ENCODE assay signal across 8 mouse cellular contexts in the genomic region with DNA sequence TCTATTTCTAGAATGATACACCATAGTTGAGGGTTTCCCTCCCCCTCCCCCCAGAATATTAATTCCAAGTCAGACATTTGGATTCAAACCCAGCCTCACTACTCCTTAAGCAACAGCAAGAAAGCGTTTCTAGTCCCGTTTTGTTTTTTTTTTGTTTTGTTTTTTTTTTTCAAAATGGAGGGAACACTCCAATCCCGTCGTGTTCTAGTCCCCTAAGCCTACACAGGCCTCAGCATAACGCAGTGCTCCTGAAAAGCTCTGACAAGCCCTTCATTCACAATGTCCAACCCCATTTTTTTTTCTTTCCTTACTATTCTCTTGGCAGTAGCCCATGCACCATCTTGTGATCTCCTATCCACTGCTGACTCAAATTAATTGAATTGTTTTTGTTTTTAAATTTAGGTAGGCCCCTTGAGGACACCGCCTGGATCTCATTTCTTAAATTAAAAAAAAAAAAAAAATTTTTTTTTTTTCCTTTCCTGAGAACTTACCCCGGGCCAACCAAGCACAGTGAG. TPM values are rescaled to one million over a fixed set of nuclear protein-coding genes. Genes with fewer than 3 reads are reported as not detected.
A peak's percentile ranks its signal among the peaks of the same experiment; 100 is the strongest.
DNase-seq lines count a peak whose midpoint lies in the region; ATAC-seq and TF ChIP-seq lines count a peak whose summit lies in the region.

No protein-coding gene starts in this region.

- no peak overlapping the region for H3K27ac ChIP-seq in forebrain, embryonic 11.5 days (ENCODE audit: low read depth, low read length)
- H3K27ac ChIP-seq in liver, embryonic 14.5 days, result no peak overlapping the region

- no peaks in the 10 kb centered on the region; the same call in 1 of the 2 replicates for H3K4me1 ChIP-seq in forebrain, embryonic 11.5 days (replicated peaks; ENCODE audit: control insufficient read depth, insufficient read depth, low read length)
- H3K4me1 ChIP-seq in liver, embryonic 14.5 days (replicated peaks; ENCODE audit: control insufficient read depth in 2 of 2, insufficient read depth in 2 of 2, low read length in 1 of 2), result peaks cover 0 to 5% of the 10 kb centered on the region in 2 experiments; a peak in 1 of 4 replicates

- no peak for TF ChIP-seq CTCF in liver, embryonic 14.5 days (IDR thresholded peaks at IDR 0.05; ENCODE audit: low read depth)

- ATAC-seq in forebrain, embryonic 11.5 days (replicated peaks; ENCODE audit: low FRiP score), result no peak
- no peak for ATAC-seq in liver, embryonic 14.5 days (ENCODE audit: insufficient read depth)
- no peak for ATAC-seq in cerebellum, adult (ENCODE audit: insufficient number of reproducible peaks, low FRiP score, low TSS enrichment)

- peak overlapping the region; percentile 79 for H3K4me2 ChIP-seq in forebrain, embryonic 11.5 days (ENCODE audit: low read depth, low read length, severe bottlenecking)
- peak overlapping the region; percentile 68 for H3K4me2 ChIP-seq in liver, embryonic 14.5 days (ENCODE audit: low read depth)

- TF ChIP-seq EP300 in liver, embryonic 14.5 days (IDR thresholded peaks at IDR 0.05; ENCODE audit: low read depth), result no peak

- WGBS in forebrain, embryonic 11.5 days, result 78% methylated on average over 7 of the region's 7 CpGs
- 55% methylated on average over 7 of the region's 7 CpGs for WGBS in liver, embryonic 14.5 days (ENCODE audit: insufficient replicate concordance)

- peak overlapping the region; percentile 91; the same call in 1 of the 2 replicates for H3K9ac ChIP-seq in forebrain, embryonic 11.5 days (ENCODE audit: low read length)
- peak overlapping the region; percentile 57; the same call in 1 of the 2 replicates for H3K9ac ChIP-seq in liver, embryonic 14.5 days (replicated peaks)

- DNase-seq in cerebellum, postnatal 14 days, result peak; percentile 10 to 22
- DNase-seq in cerebellum, postnatal 4 days (ENCODE audit: low spot score in 2 of 2), result no peak
- peak; percentile 53 for DNase-seq in 3T3-L1 (ENCODE audit: low read depth, low spot score)
- DNase-seq in forebrain, embryonic 11.5 days (ENCODE audit: low spot score), result no peak
- no peak for DNase-seq in liver, embryonic 14.5 days (ENCODE audit: low read depth in 3 of 3, low spot score in 3 of 3)
- no peak for DNase-seq in thymus, postnatal 10 days (ENCODE audit: low spot score in 2 of 2)
- DNase-seq in right cerebral cortex, postnatal 10 days (ENCODE audit: low spot score in 2 of 2), result no peak

- H3K4me3 ChIP-seq in forebrain, embryonic 11.5 days (ENCODE audit: low read depth, low read length), result peak overlapping the region; percentile 61; the same call in 1 of the 2 replicates
- H3K4me3 ChIP-seq in liver, embryonic 14.5 days (ENCODE audit: insufficient read depth in 1 of 2, low read depth in 2 of 2, low read length in 2 of 2), result no peak overlapping the region

- no peaks in the 10 kb centered on the region for H3K36me3 ChIP-seq in forebrain, embryonic 11.5 days (ENCODE audit: control insufficient read depth, insufficient read depth, low read length)
- no peaks in the 10 kb centered on the region for H3K36me3 ChIP-seq in liver, embryonic 14.5 days (replicated peaks; ENCODE audit: control insufficient read depth, insufficient read depth, low read depth)

- H3K9me3 ChIP-seq in forebrain, embryonic 11.5 days (ENCODE audit: control insufficient read depth, low read length), result no peaks in the 10 kb centered on the region
- H3K9me3 ChIP-seq in liver, embryonic 14.5 days (ENCODE audit: control insufficient read depth, low read length), result no peaks in the 10 kb centered on the region

- no peaks in the 10 kb centered on the region for H3K27me3 ChIP-seq in forebrain, embryonic 11.5 days (ENCODE audit: control insufficient read depth, insufficient read depth, low read length)
- no peaks in the 10 kb centered on the region for H3K27me3 ChIP-seq in liver, embryonic 14.5 days (ENCODE audit: control insufficient read depth, insufficient read depth, low read length)

RNA-seq across cellular contexts. Expression of gene Lyplal1, which starts 1.0 kb away (rescaled TPM):
- polyA plus RNA-seq in forebrain, embryonic 11.5 days (2014; fragmentation: Nextera tagmentation; extraction: Ambion mirVana), result 18.8 and 21.4 TPM in 2 replicates
- polyA plus RNA-seq in liver, embryonic 14.5 days (2012; rRNA removed), result 4.7 TPM in 2 replicates
- polyA plus RNA-seq in liver, embryonic 14.5 days (2014; fragmentation: Nextera tagmentation; extraction: Ambion mirVana), result 9.1 and 9.2 TPM in 2 replicates

Comparison
In these comparisons a context has a peak if more than half of its experiments do, and no peak if none do; other contexts are left out.
1. DNase-seq: peak in cerebellum, postnatal 14 days (2 of 2) and 3T3-L1 (single experiment); none in cerebellum, postnatal 4 days (0 of 2), forebrain, embryonic 11.5 days (single experiment), liver, embryonic 14.5 days (0 of 3), thymus, postnatal 10 days (0 of 2) and right cerebral cortex, postnatal 10 days (0 of 2).